Mouse (Mus musculus): ENCODE measurements around the gene Nop14.
"Not testable (repeated sequence)": the region's sequence is repeated elsewhere in the genome, so short reads cannot be mapped to it uniquely, and the experiment has no call there.

The Nop14 gene

DNA sequence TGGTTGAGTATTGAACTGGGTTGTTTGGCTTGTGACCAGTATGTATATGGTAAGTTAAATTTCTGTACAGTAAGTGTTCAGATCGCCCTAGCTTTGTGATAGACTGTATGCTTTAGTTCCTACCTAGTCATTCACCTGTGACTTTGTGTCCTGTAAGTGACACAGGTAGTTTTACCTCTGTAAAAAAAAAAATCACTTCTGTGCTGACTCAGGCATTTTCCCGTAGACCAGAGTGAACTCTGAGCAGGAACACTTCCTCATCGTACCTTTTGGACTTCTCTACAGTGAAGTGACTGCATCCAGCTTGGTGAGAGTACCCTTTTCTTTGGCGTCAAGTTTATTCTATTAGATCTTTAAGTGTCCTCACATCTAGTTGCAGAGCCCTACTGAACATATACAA is 50.0 kb downstream of the Nop14 start:
- no peak for DNase-seq

DNA sequence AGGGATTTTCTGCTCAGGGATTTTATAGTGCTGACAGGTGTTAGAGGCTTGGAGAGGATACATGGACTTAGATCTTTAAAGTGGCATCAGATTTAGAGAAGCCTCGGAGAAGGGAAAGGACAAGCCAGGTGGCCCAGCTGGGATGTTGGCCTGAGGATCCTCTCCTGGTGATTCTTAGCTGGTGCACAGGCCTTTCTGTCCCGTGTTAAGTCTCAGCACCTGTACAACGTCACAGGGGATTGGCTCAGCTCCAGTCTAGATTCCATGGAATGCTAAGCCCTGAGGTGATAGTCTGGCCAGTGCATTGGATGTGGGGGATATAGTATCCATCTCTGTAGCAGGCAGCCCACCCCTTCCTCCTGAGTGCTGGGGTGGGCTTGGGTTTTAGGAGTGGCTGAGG is 51.7 kb downstream of the Nop14 start:
- DNase-seq: no peak

DNA sequence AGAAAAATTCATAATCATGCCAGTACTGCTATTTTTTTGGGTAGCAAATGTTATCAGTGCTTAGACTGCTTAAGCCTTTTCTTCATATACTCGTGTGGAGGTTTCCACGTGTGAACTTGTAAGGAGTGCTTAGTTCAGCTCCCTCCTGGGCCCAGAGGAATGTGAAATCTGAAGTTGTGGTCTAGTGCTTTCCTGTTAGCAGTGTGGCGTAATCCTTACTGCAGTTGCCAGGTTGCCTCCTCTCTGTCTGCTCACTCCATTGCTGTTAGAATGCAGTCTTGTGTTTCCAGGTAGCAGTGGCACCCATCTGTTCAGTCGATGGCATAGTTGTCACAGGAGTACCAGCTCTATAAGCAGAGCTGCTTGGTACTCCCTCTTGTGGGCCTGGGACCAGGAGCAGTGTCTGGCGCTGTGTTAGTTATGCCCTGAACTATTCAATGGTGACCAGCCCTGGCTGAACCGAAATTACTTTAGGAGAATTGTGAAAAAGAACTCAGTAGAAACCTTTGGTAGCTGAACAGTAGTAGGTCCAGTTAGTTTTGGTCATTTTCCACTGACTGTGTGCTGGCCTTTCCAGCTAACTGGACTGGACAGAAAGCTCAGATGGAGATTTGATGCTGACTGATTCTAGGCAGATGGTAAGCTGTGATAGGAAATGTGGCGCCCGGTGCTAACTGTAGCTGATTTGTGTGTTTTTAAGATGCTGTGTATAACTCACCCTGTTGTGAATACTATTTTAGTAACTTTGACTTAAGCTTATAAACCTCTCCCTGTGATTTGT is 52.7 kb downstream of the Nop14 start:
- DNase-seq: no peak

DNA sequence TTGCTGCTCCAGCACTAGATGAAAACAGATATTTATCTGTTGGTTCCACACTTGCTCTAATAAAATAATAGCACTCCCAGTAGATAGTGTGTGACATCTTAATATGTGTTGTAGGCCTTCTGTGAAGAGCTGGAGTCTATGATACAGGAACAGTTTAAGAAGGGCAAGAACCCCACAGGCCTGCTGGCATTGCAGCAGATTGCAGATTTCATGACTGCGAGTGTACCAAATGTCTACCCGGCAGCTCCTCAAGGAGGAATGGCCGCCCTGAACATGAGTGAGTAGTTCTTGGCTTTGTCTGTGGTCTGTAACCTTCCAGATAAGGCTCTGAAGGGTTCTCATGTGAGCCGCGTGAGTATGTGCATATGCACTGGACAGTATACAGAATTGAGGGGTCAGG is 55.4 kb downstream of the Nop14 start:
- no peak for DNase-seq

DNA sequence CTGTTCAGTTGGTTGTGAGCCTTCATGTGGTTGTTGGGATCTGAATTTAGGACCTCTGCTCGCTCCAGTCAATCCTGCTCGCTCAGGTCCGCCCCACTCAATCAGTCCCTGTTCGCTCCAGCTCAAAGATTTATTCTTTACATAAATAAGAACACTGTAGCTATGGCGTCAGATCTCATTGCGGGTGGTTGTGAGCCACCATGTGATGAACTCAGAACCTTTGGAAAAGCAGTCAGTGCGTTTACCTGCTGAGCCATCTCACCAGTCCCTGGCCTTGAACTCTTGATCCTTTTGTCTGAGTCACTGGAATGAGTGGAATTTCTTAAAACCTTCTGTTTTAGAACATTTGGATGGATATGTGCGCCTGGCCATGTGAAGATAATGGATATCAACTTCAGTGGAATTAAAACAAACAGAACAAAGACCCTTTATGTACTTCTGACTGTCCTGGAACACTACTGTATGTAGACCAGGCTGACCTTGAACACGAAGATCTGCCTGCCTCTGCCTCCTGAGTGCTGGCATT is 66.7 kb downstream of the Nop14 start:
- no peak for DNase-seq

DNA sequence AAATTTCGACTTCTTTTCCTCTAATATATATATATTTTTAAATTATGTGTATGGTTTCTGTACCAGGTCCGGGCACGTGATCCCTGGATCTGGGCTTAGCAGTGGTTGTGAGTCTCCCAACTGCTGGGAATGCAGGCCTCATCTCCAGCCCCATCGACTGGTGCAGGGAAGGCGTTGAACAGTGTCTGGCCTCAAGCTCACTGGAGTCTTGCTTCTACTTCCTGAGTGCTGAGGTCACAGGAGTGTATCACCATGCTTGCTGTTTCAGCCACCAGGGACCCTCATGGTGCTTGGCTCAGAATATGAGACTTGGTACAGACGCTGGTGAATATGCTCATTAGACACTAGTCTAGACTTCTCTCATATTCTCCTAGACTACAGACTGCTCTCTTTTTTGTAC is 67.3 kb downstream of the Nop14 start:
- DNase-seq: no peak

DNA sequence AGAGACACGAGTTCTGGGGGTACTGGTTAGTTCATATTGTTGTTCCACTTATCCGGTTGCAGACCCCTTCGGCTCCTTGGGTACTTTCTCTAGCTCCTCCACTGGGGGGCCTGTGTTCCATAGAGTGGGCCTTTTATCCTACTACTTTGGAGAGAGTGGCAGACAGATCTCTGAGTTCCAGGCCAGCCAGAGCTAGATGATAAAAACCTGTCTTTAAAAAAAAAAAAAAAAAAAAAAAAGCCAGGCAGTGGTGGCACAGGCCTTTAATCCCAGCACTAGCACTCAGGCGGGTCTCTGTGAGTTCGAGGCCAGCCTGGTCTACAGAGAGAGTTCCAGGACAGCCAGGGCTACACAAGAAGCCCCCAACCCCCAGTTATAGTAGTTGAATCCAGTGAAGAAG is 67.7 kb downstream of the Nop14 start:
- DNase-seq: not testable (repeated sequence)

DNA sequence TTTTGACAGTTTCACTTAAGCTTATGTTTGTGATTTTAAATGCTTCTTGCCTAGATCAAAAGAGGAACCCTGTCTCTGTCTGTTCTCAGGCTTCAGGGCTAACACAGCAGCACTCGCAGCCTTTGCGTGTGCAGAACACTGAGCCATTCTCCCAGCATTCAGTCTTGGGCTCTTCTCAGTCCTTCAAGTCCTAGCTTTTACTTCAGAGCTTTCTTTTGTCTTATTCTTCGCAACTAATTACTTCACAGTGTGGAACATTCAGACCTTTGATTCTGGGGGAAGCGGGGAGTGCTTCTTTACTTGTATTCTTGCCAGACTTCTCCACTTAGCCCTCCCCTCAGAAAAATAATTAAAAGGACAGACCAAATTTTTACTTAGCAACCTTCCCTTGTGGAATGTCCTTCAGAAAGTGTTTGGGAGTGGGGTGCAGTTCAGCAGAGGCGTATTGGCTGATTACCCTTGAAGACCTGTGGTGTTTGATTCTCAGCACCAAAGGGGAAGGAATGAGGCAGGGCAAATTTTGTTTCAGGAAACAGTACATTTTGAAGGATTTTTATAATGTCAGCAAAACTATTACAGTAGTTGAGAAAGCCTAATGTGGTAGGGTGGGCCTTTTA is 68.5 kb downstream of the Nop14 start:
- DNase-seq: no peak

DNA sequence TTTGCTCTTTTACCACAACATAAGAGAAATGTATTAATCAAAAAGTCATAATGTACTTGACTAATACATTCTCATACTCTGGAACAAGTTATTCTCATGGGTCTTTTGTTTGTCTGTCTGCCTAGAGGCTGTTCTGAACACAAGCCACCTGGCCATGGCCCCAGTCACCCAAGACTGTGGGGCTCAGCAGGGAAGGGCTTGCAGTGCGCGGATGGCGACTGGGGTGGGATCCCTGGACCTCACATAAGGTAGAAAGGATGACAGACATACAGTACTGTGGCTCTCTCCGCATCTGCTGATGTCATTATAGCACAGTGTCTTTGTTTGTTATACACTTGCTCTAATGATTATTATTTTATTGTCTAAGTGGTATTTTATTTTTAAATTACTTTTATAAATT is 69.2 kb downstream of the Nop14 start:
- no peak for DNase-seq

DNA sequence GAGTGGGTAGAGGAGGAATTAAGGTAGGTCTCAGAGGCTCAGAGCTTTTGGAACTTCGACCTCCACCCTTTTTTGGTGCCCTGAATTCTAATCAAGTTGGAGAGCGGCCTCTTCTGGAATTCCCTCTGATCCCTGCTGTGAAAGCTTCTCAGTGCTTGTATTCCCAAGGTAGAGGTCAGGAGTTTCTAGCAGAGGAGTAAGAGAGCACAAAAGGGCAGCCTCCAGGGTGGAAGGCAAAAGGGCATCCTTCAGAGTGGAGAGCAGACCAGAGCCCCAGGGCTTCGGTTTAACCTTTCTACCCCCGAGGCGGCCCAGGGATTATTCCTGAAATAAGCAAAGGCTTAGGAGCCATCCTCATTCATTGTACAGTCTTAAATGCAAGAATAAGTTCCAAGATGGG is 69.9 kb downstream of the Nop14 start:
- no peak for DNase-seq

Measured in B cell, adult 2 months (primary cell).